Mouse (Mus musculus): ENCODE data around the gene Bpifc.
A peak's percentile ranks its signal among the peaks of the same experiment; 100 is the strongest.

Bpifc gene

GRCm38 (mm10) chr10:85953401-85953800, 58.3 kb downstream of the Bpifc start:
- no peak for DNase-seq (ENCODE audit: low read depth, low spot score)

GRCm38 (mm10) chr10:85951765-85952443, 59.8 kb downstream of the Bpifc start:
- no peak for DNase-seq (ENCODE audit: low read depth, low spot score)

- DNase-seq (ENCODE audit: low read depth, low spot score): no peak
Observed at GRCm38 (mm10) chr10:85948483-85949196, 63.1 kb downstream of the Bpifc start.

- DNase-seq (ENCODE audit: low read depth, low spot score): no peak
Observed at GRCm38 (mm10) chr10:85936280-85936965, 75.3 kb downstream of the Bpifc start.

- DNase-seq (ENCODE audit: low read depth, low spot score): no peak
Observed at GRCm38 (mm10) chr10:85929962-85930361, 81.7 kb downstream of the Bpifc start.

- no peak for DNase-seq (ENCODE audit: low read depth, low spot score)
Observed at GRCm38 (mm10) chr10:85929208-85929591, 82.5 kb downstream of the Bpifc start.

GRCm38 (mm10) chr10:85928499-85929207, 83.0 kb downstream of the Bpifc start:
- peak; percentile 57 for DNase-seq (ENCODE audit: low read depth, low spot score)

GRCm38 (mm10) chr10:85927676-85928445, 83.8 kb downstream of the Bpifc start, which contains the start of gene Ascl4:
Gene Ascl4, plus strand, starts transcription at chr10:85927681.
- DNase-seq (ENCODE audit: low read depth, low spot score): no peak

- peak; percentile 97 for DNase-seq (ENCODE audit: low read depth, low spot score)
Observed at GRCm38 (mm10) chr10:85916498-85917309, 95.0 kb downstream of the Bpifc start, which contains the start of gene Prdm4. Gene Prdm4, minus strand, starts transcription at chr10:85917142.
